Mouse (Mus musculus): Measurements from ENCODE around the gene Olfr96. TPM values are rescaled to one million over a fixed set of nuclear protein-coding genes. Genes with fewer than 3 reads are reported as not detected.
A peak's percentile ranks its signal among the peaks of the same experiment; 100 is the strongest.

Olfr96 gene
- total RNA-seq, 2 experiments from 2014 or later = not detected

DNA sequence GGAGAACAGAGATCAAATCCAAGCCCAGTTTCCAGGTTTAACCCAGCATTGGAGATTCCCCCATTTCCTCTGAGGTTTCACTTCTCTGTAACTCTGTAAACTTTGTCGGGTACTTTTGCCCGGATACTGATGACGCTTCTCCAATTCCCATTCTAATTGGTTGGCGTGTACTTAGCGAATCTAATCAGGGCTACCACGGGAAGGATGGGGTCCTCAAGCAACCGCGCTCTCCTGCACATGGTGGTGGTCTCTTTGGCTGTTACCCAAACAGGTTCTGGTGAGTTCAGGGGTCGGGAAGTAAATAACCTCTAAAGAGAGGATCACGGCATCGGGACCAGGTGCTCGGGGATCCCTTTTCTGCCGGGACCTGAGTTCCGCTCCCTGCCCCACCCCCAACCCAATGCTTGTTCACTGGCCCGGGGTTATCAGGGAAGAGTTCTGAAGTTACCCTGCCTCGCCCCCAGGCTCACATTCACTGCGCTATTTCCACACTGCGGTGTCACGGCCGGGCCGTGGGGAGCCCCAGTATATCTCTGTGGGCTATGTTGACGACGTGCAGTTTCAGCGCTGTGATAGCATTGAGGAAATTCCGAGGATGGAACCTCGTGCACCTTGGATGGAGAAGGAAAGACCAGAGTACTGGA lies 50.2 kb downstream of the Olfr96 start, which contains the start of gene H2-M3:
H2-M3 (plus strand) TSS at position 163 of the 644 bp plus-strand sequence.
- intact Hi-C loops (cut with DNase I) = no loop called here

DNA sequence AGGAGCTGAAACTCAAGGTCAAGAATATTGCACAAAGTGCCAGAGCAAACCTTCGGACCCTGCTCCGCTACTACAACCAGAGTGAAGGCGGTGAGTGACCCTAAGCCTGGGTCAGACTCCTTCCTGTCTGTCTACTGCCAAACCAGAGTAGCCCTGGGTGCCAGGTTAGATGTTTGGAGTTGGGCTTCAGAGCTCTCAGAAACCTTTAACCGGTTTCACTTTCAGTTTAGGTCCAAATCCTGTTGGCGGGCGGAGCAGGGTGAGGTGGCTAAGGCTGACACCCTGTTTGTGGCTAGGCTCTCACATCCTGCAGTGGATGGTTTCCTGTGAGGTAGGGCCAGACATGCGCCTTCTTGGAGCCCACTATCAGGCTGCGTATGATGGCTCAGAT lies 50.8 kb downstream of the Olfr96 start:
- peak; percentile 36 to 47 for DNase-seq
- intact Hi-C loops (cut with DNase I) = no loop called here

More for the DNA sequence above, 50.2 kb downstream of the Olfr96 start, which contains the start of gene H2-M3:
- peak; percentile 86 to 93 for DNase-seq

DNA sequence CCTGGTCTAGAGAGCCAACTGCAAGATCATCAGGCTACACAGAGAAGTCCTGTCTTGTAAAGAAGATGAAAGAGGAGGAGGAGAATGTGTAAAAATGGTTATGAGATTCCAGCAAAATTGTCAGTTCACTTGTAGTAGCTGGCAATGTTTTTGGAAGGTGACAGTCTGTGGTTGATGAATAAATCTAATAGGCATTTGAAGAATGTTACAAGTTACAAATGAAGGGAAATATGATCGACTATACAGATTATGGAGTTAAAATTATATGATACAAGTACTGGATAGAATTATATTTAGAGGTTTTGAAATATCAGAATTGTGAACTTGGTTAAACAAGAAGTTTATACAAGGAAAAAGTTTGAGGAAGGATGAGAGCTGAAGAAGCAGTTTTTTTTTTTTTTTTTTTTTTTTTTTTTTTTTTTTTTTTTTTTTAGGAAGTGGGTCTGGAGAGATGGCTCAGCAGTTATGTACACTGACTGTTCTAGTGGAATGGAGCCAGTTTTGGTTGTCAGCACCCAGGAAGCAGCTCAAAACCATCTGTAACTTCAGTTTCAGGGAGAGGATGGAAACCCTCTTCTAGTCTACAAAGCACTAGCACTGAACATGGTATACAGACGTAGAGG lies 55.8 kb downstream of the Olfr96 start:
- intact Hi-C loops (cut with DNase I) = no loop called here
- no peak for DNase-seq

Other genes with a start within 250 kb of the Olfr96 start
- gene 2410137M14Rik, start 238.9 kb upstream of the Olfr96 start, total RNA-seq (2021) = not detected
- under 1 TPM; 0.15 to 0.31 TPM for gene H2-M5, start 230.6 kb upstream of the Olfr96 start, total RNA-seq (2021)
- 1 to 10 TPM; 3.7 to 4.6 TPM for gene Zfp57, start 219.0 kb upstream of the Olfr96 start, total RNA-seq (2021)
- gene Mog, start 196.7 kb upstream of the Olfr96 start, total RNA-seq (2021) = not detected
- gene Gabbr1, start 174.2 kb upstream of the Olfr96 start, total RNA-seq (2021) = 10 to 100 TPM; 16.9 TPM
- gene Olfr90, start 131.6 kb upstream of the Olfr96 start, total RNA-seq (2021) = not detected
- gene Olfr91, start 121.9 kb upstream of the Olfr96 start, total RNA-seq (2021) = not detected
- not detected for gene Olfr92, start 100.1 kb upstream of the Olfr96 start, total RNA-seq (2021)
- gene Olfr93, start 58.7 kb upstream of the Olfr96 start, total RNA-seq (2021) = not detected
- gene Ubd, start 26.3 kb upstream of the Olfr96 start, total RNA-seq (2021) = under 1 TPM in 1 of 2 experiments, not detected in 1; 0.80 TPM
- gene Olfr94, start 19.2 kb upstream of the Olfr96 start, total RNA-seq (2021) = not detected
- not detected for gene Olfr95, start 7.0 kb upstream of the Olfr96 start, total RNA-seq (2021)
- gene Olfr97, start 17.2 kb downstream of the Olfr96 start, total RNA-seq (2021) = not detected
- not detected for gene Olfr98, start 43.6 kb downstream of the Olfr96 start, total RNA-seq (2021)
- 1 to 10 TPM; 2.3 to 2.4 TPM for gene H2-M3, start 50.1 kb downstream of the Olfr96 start, total RNA-seq (2021)
- gene Olfr99, start 63.3 kb downstream of the Olfr96 start, total RNA-seq (2021) = not detected
- not detected for gene Olfr101, start 84.2 kb downstream of the Olfr96 start, total RNA-seq (2021)
- not detected for gene Olfr102, start 96.9 kb downstream of the Olfr96 start, total RNA-seq (2021)
- gene Olfr103, start 119.6 kb downstream of the Olfr96 start, total RNA-seq (2021) = not detected
- gene Olfr104-ps, start 139.4 kb downstream of the Olfr96 start, total RNA-seq (2021) = not detected
- gene Olfr105-ps, start 158.9 kb downstream of the Olfr96 start, total RNA-seq (2021) = not detected
- gene Olfr106-ps, start 170.2 kb downstream of the Olfr96 start, total RNA-seq (2021) = not detected
- gene Olfr107, start 179.1 kb downstream of the Olfr96 start, total RNA-seq (2021) = not detected
- gene Olfr108, start 225.3 kb downstream of the Olfr96 start, total RNA-seq (2021) = not detected
- not detected for gene Olfr109, start 238.8 kb downstream of the Olfr96 start, total RNA-seq (2021)